Mouse (Mus musculus) layer of hippocampus, adult 11-12 months (tissue): Measurements from ENCODE around the gene Hexb.
A peak's percentile ranks its signal among the peaks of the same experiment; 100 is the strongest.

Source experiments
- DNase-seq: peaks from one replicate; pipeline ENCODE4 v3.0.0; 2022; ENCODE audit warnings: low spot score

Gene Hexb

GRCm38 (mm10) chr13:97197932-97198562 is at the start of gene Hexb:
Gene Hexb, minus strand, starts transcription at chr13:97198357.
- DNase-seq: peak; percentile 91

GRCm38 (mm10) chr13:97247754-97248153 is 49.6 kb upstream of the Hexb start:
- no peak for DNase-seq

GRCm38 (mm10) chr13:97246217-97246616 is 48.1 kb upstream of the Hexb start:
- DNase-seq: no peak

GRCm38 (mm10) chr13:97245157-97245556 is 47.0 kb upstream of the Hexb start:
- no peak for DNase-seq

GRCm38 (mm10) chr13:97244712-97245105 is 46.6 kb upstream of the Hexb start:
- DNase-seq: no peak

- DNase-seq: no peak
Observed at GRCm38 (mm10) chr13:97243962-97244711, 46.0 kb upstream of the Hexb start.

GRCm38 (mm10) chr13:97242716-97243115 is 44.6 kb upstream of the Hexb start:
- peak; percentile 30 for DNase-seq

- DNase-seq: peak; percentile 25
Observed at GRCm38 (mm10) chr13:97241787-97242280, 43.7 kb upstream of the Hexb start.

GRCm38 (mm10) chr13:97240965-97241786 is 43.0 kb upstream of the Hexb start, which contains the start of gene Enc1:
Gene Enc1, plus strand, starts transcription at chr13:97241105.
- peak; percentile 91 for DNase-seq

GRCm38 (mm10) chr13:97240279-97240964 is 42.3 kb upstream of the Hexb start:
- DNase-seq: peak; percentile 81

- peak; percentile 64 for DNase-seq
Observed at GRCm38 (mm10) chr13:97239343-97240180, 41.4 kb upstream of the Hexb start.

GRCm38 (mm10) chr13:97238181-97238981 is 40.2 kb upstream of the Hexb start:
- no peak for DNase-seq

GRCm38 (mm10) chr13:97237700-97238099 is 39.5 kb upstream of the Hexb start:
- DNase-seq: no peak

- DNase-seq: no peak
Observed at GRCm38 (mm10) chr13:97235911-97236310, 37.8 kb upstream of the Hexb start.

GRCm38 (mm10) chr13:97234785-97235417 is 36.7 kb upstream of the Hexb start:
- peak; percentile 88 for DNase-seq

- no peak for DNase-seq
Observed at GRCm38 (mm10) chr13:97233092-97233491, 34.9 kb upstream of the Hexb start.

GRCm38 (mm10) chr13:97230101-97230500 is 31.9 kb upstream of the Hexb start:
- DNase-seq: no peak

GRCm38 (mm10) chr13:97227795-97228194 is 29.6 kb upstream of the Hexb start:
- DNase-seq: no peak

- DNase-seq: no peak
Observed at GRCm38 (mm10) chr13:97225130-97225529, 27.0 kb upstream of the Hexb start.
